Mouse (Mus musculus) left cerebral cortex, postnatal 14 days (tissue): ENCODE results near the gene Lrrc51. TPM values are rescaled to one million over a fixed set of nuclear protein-coding genes. Genes with fewer than 3 reads are reported as not detected.
"Not testable (repeated sequence)": the region's sequence is repeated elsewhere in the genome, so short reads cannot be mapped to it uniquely, and the experiment has no call there.

Experiments
- DNase-seq, 2 experiments: peaks; one replicate each; pipeline ENCODE4 v3.0.0; 2021 to 2022; ENCODE audit warnings: low spot score in 2 of 2, mixed read lengths in 1 of 2
- intact Hi-C: fragments of 180-260 bp; cut with DNase I; formaldehyde crosslinking; loops from one replicate; pipeline ENCODE4 v1.15.1; 2025
- total RNA-seq, 2 experiments: library from RNA; stranded (reverse); gene quantifications; 2 replicates each; pipeline ENCODE4 v1.2.3; 2021

Lrrc51 gene
- total RNA-seq, 2 experiments from 2014 or later = 3.9 to 4.5 TPM

- intact Hi-C loops, DNase-seq: not testable (repeated sequence)
These were observed 15.3 kb upstream of the Lrrc51 start for GRCm38 (mm10) chr7:101949008-101949407.

- DNase-seq = no peak
- intact Hi-C loops = no loop called here
These were observed 6.1 kb upstream of the Lrrc51 start for GRCm38 (mm10) chr7:101939758-101940157.

GRCm38 (mm10) chr7:101938348-101938747, 4.7 kb upstream of the Lrrc51 start:
- intact Hi-C loops = no loop called here
- no peak for DNase-seq

- intact Hi-C loops = no loop called here
- DNase-seq = no peak
These were observed 3.9 kb upstream of the Lrrc51 start for GRCm38 (mm10) chr7:101937569-101937968.

GRCm38 (mm10) chr7:101936996-101937395, 3.3 kb upstream of the Lrrc51 start:
- intact Hi-C loops = no loop called here
- DNase-seq = no peak

- intact Hi-C loops = no loop called here
- DNase-seq = no peak
These were observed 2.3 kb upstream of the Lrrc51 start for GRCm38 (mm10) chr7:101935957-101936356.

- DNase-seq = no peak
These were observed 395 bp downstream of the Lrrc51 start for GRCm38 (mm10) chr7:101933300-101933699.

GRCm38 (mm10) chr7:101932551-101932950, 1.1 kb downstream of the Lrrc51 start:
- intact Hi-C loops = no loop called here
- no peak for DNase-seq

More at GRCm38 (mm10) chr7:101933300-101933699, 395 bp downstream of the Lrrc51 start:
- intact Hi-C loops = no loop called here

GRCm38 (mm10) chr7:101928093-101928492, 5.6 kb downstream of the Lrrc51 start:
- intact Hi-C loops = no loop called here

GRCm38 (mm10) chr7:101925892-101926291, 7.8 kb downstream of the Lrrc51 start:
- intact Hi-C loops, DNase-seq: not testable (repeated sequence)

More at GRCm38 (mm10) chr7:101928093-101928492, 5.6 kb downstream of the Lrrc51 start:
- DNase-seq = no peak

- DNase-seq = peak; percentile 49 to 71
- intact Hi-C loops = no loop called here
These were observed 15.6 kb downstream of the Lrrc51 start for GRCm38 (mm10) chr7:101918071-101918470.

GRCm38 (mm10) chr7:101911982-101912381, 21.7 kb downstream of the Lrrc51 start:
- no peak for DNase-seq
- intact Hi-C loops = no loop called here

GRCm38 (mm10) chr7:101910138-101910537, 23.6 kb downstream of the Lrrc51 start:
- no peak for DNase-seq
- intact Hi-C loops = no loop called here

GRCm38 (mm10) chr7:101908367-101908766, 25.3 kb downstream of the Lrrc51 start:
- no peak for DNase-seq
- intact Hi-C loops = no loop called here

GRCm38 (mm10) chr7:101906696-101907095, 27.0 kb downstream of the Lrrc51 start:
- intact Hi-C loops = no loop called here
- no peak for DNase-seq

- intact Hi-C loops = no loop called here
These were observed 27.4 kb downstream of the Lrrc51 start, which contains the start of gene Tomt for GRCm38 (mm10) chr7:101906287-101906681. Tomt (minus strand) TSS chr7:101906359.

GRCm38 (mm10) chr7:101905561-101906286, 28.0 kb downstream of the Lrrc51 start, which contains the start of gene Lamtor1:
Lamtor1 (plus strand) TSS chr7:101905904.
- intact Hi-C loops = no loop called here
- peak; percentile 100 for DNase-seq

More at GRCm38 (mm10) chr7:101906287-101906681, 27.4 kb downstream of the Lrrc51 start, which contains the start of gene Tomt:
- DNase-seq = no peak

- no peak for DNase-seq
- intact Hi-C loops = no loop called here
These were observed 30.8 kb downstream of the Lrrc51 start for GRCm38 (mm10) chr7:101902846-101903245.

GRCm38 (mm10) chr7:101901969-101902368, 31.7 kb downstream of the Lrrc51 start:
- no peak for DNase-seq
- intact Hi-C loops = no loop called here

GRCm38 (mm10) chr7:101900331-101901097, 33.2 kb downstream of the Lrrc51 start:
- no peak for DNase-seq
- intact Hi-C loops = no loop called here
